Mouse (Mus musculus) heart, embryonic 14.5 days (tissue): Measurements from ENCODE around the gene Bcl6b. TPM values are rescaled to one million over a fixed set of nuclear protein-coding genes. Genes with fewer than 3 reads are reported as not detected.

ENCODE experiments used
- ATAC-seq: fragments of 200-750 bp; cut with Nextera tagmentation; 2 replicates; pipeline ENCODE4 v1.8.0; 2017; ENCODE audit warnings: low read depth, moderate TSS enrichment; ENCODE audit not compliant: insufficient number of reproducible peaks, insufficient read depth, low FRiP score
- H3K27ac ChIP-seq, 2 experiments: fragments of 200-500 bp in 1 of 2; fragments of 300-500 bp in 1 of 2; sonication (generic) in 1 of 2; replicated peaks in 1 of 2; 2 replicates each; pipeline ENCODE4 v1.5.1; 2012 to 2014; ENCODE audit warnings: low read depth in 2 of 2, low read length in 2 of 2, control low read depth in 1 of 2, mild to moderate bottlenecking in 1 of 2, mixed read lengths in 1 of 2; ENCODE audit not compliant: control insufficient read depth in 1 of 2, insufficient read depth in 1 of 2
- H3K27me3 ChIP-seq: fragments of 300-500 bp; sonication (generic); 2 replicates; pipeline ENCODE4 v1.6.1; 2014; ENCODE audit warnings: mild to moderate bottlenecking, low read length, control low read depth; ENCODE audit not compliant: control insufficient read depth, insufficient read depth
- H3K36me3 ChIP-seq: fragments of 300-500 bp; sonication (generic); 2 replicates; pipeline ENCODE4 v1.6.1; 2014; ENCODE audit warnings: mild to moderate bottlenecking, control low read depth, low read length, mixed read lengths; ENCODE audit not compliant: control insufficient read depth, insufficient read depth
- H3K4me1 ChIP-seq, 2 experiments: fragments of 200-500 bp in 1 of 2; fragments of 300-500 bp in 1 of 2; sonication (generic) in 1 of 2; 2 replicates each; pipeline ENCODE4 v1.6.1; 2012 to 2014; ENCODE audit warnings: low read length in 2 of 2, control low read depth in 1 of 2, mixed read lengths in 1 of 2; ENCODE audit not compliant: control insufficient read depth in 2 of 2, insufficient read depth in 2 of 2
- H3K4me2 ChIP-seq: fragments of 300-500 bp; sonication (generic); 2 replicates; pipeline ENCODE4 v1.6.1; 2014; ENCODE audit warnings: mild to moderate bottlenecking, low read length
- H3K4me3 ChIP-seq, 2 experiments: fragments of 200-500 bp in 1 of 2; fragments of 300-500 bp in 1 of 2; sonication (generic) in 1 of 2; 2 replicates each; pipeline ENCODE4 v1.5.1; 2012 to 2014; ENCODE audit warnings: low read length in 2 of 2, mild to moderate bottlenecking in 2 of 2, control low read depth in 1 of 2, low read depth in 1 of 2, moderate library complexity in 1 of 2; ENCODE audit not compliant: control insufficient read depth in 1 of 2, insufficient read depth in 1 of 2
- H3K9ac ChIP-seq: fragments of 300-500 bp; sonication (generic); 2 replicates; pipeline ENCODE4 v1.6.1; 2014; ENCODE audit warnings: mild to moderate bottlenecking, low read length
- H3K9me3 ChIP-seq: fragments of 300-500 bp; sonication (generic); 2 replicates; pipeline ENCODE4 v1.6.1; 2016; ENCODE audit warnings: low read length, control low read depth; ENCODE audit not compliant: control insufficient read depth
- WGBS: fragments of 180-500 bp; shearing (Covaris S2); extraction: QIAGEN DNeasy Blood & Tissue Kit; methylation state at CpG from one replicate; pipeline ENCODE4 v1.1.7; 2014; 5-methylcytosine and 5-hydroxymethylcytosine counted together
- polyA plus RNA-seq: library from polyadenylated mRNA; unstranded; fragments of >200 nt; fragmentation: Nextera tagmentation; extraction: Ambion mirVana; gene quantifications from 2 replicates; pipeline ENCODE4 v1.2.1, GENCODE M21; 2014

Bcl6b gene
- polyA plus RNA-seq, 1 experiment from 2014 or later, result 18.7 TPM

GRCm38 (mm10) chr11:70223724-70224123 is 5.9 kb downstream of the Bcl6b start:
- H3K36me3 ChIP-seq, result peaks cover 8% of the 10 kb centered on the region; the same call in 1 of the 2 replicates
- H3K27ac ChIP-seq, result peak overlapping the region; percentile 69 to 72
- no peaks in the 10 kb centered on the region for H3K9me3 ChIP-seq
- WGBS, result 64% methylated on average over 9 of the region's 9 CpGs
- peak overlapping the region; percentile 53; the same call in 1 of the 2 replicates for H3K4me2 ChIP-seq
- peaks cover 34% of the 10 kb centered on the region for H3K27me3 ChIP-seq
- no peak overlapping the region for H3K9ac ChIP-seq
- H3K4me1 ChIP-seq, result peaks cover 23 to 29% of the 10 kb centered on the region in 2 experiments
- H3K4me3 ChIP-seq, result no peak overlapping the region
- ATAC-seq, result no peak

GRCm38 (mm10) chr11:70221603-70222500 is 7.7 kb downstream of the Bcl6b start:
- Histone ChIP-seq H3K36me3 (peaks cover 5% of the 10 kb centered on the region; the same call in 1 of the 2 replicates), H3K4me2 (peak overlapping the region; percentile 90), H3K4me3 (peak overlapping the region; percentile 46 to 63), H3K4me1 (peaks cover 18 to 26% of the 10 kb centered on the region in 2 experiments), H3K9me3 (no peaks in the 10 kb centered on the region), H3K27me3 (peaks cover 23% of the 10 kb centered on the region), H3K9ac (peak overlapping the region; percentile 74), H3K27ac (peak overlapping the region; percentile 81 to 88)
- 12% methylated on average over 14 of the region's 14 CpGs for WGBS
- no peak for ATAC-seq

GRCm38 (mm10) chr11:70220731-70221602 is 8.6 kb downstream of the Bcl6b start, which contains the start of gene Slc16a13:
Slc16a13 (minus strand) TSS chr11:70221064.
- Histone ChIP-seq H3K36me3 (0 out of 2 replicates have a peak, but pooled peaks cover 3% of the 10 kb centered on the region), H3K4me3 (peak within 1 kb of the TSS; percentile 46 to 63), H3K9ac (peak within 1 kb of the TSS; percentile 74), H3K27me3 (peaks cover 23% of the 10 kb centered on the region), H3K27ac (peak within 1 kb of the TSS; percentile 81 to 88), H3K4me2 (peak within 1 kb of the TSS; percentile 90), H3K4me1 (peaks cover 13 to 19% of the 10 kb centered on the region in 2 experiments), H3K9me3 (no peaks in the 10 kb centered on the region)
- ATAC-seq, result peak; percentile 88
- under 1% methylated on average over 28 of the region's 28 CpGs for whole genome bisulfite sequencing

GRCm38 (mm10) chr11:70220323-70220722 is 9.3 kb downstream of the Bcl6b start:
- H3K27ac ChIP-seq, result peak overlapping the region; percentile 66 to 81
- no peaks in the 10 kb centered on the region for H3K9me3 ChIP-seq
- H3K9ac ChIP-seq, result peak overlapping the region; percentile 74
- H3K36me3 ChIP-seq, result 0 out of 2 replicates have a peak, but pooled peaks cover 3% of the 10 kb centered on the region
- no peak for ATAC-seq
- 1% methylated on average over 24 of the region's 24 CpGs for WGBS
- H3K27me3 ChIP-seq, result peaks cover 23% of the 10 kb centered on the region
- peak overlapping the region; percentile 46 to 63 for H3K4me3 ChIP-seq
- H3K4me2 ChIP-seq, result peak overlapping the region; percentile 90
- peaks cover 11 to 17% of the 10 kb centered on the region in 2 experiments for H3K4me1 ChIP-seq

GRCm38 (mm10) chr11:70219873-70220272 is 9.7 kb downstream of the Bcl6b start:
- H3K4me1 ChIP-seq, result peaks cover 11 to 17% of the 10 kb centered on the region in 2 experiments
- H3K4me2 ChIP-seq, result peak overlapping the region; percentile 90
- peak overlapping the region; percentile 74 for H3K9ac ChIP-seq
- H3K9me3 ChIP-seq, result no peaks in the 10 kb centered on the region
- H3K4me3 ChIP-seq, result peak overlapping the region; percentile 46 to 63
- WGBS, result 64% methylated on average over 7 of the region's 7 CpGs
- H3K36me3 ChIP-seq, result 0 out of 2 replicates have a peak, but pooled peaks cover 1% of the 10 kb centered on the region
- ATAC-seq, result no peak
- H3K27ac ChIP-seq, result peak overlapping the region in 1 of 2 experiments; percentile 81; a peak in 2 of 4 replicates
- peaks cover 28% of the 10 kb centered on the region for H3K27me3 ChIP-seq

- no peak for ATAC-seq
- no peak overlapping the region for H3K9ac ChIP-seq
- H3K4me1 ChIP-seq, result peaks cover 11 to 27% of the 10 kb centered on the region in 2 experiments
- no peak overlapping the region for H3K27ac ChIP-seq
- H3K4me3 ChIP-seq, result no peak overlapping the region
- H3K9me3 ChIP-seq, result no peaks in the 10 kb centered on the region
- WGBS, result 87% methylated on average over 15 of the region's 15 CpGs
- H3K27me3 ChIP-seq, result peaks cover 37% of the 10 kb centered on the region
- no peaks in the 10 kb centered on the region for H3K36me3 ChIP-seq
- H3K4me2 ChIP-seq, result no peak overlapping the region; the same call in 1 of the 2 replicates
Measured at GRCm38 (mm10) chr11:70218741-70219470, 10.7 kb downstream of the Bcl6b start.
